Mouse (Mus musculus) olfactory bulb, adult 2 months (tissue): Measurements from ENCODE around the gene Gm10408. TPM values are rescaled to one million over a fixed set of nuclear protein-coding genes. Genes with fewer than 3 reads are reported as not detected.
"Not testable (repeated sequence)": the region's sequence is repeated elsewhere in the genome, so short reads cannot be mapped to it uniquely, and the experiment has no call there.

Experiments
- H3K27ac ChIP-seq: fragments of 200-500 bp; 2 replicates; pipeline ENCODE4 v1.5.1; 2012; ENCODE audit warnings: low read depth, low read length; ENCODE audit not compliant: insufficient read depth
- H3K4me1 ChIP-seq: fragments of 200-500 bp; 2 replicates; pipeline ENCODE4 v1.6.1; 2012; ENCODE audit warnings: low read length; ENCODE audit not compliant: control insufficient read depth, insufficient read depth
- H3K4me3 ChIP-seq: fragments of 200-500 bp; 2 replicates; pipeline ENCODE4 v1.5.1; 2012; ENCODE audit warnings: mild to moderate bottlenecking, low read depth, low read length, moderate library complexity; ENCODE audit not compliant: insufficient read depth
- WGBS: fragments of 180-500 bp; shearing (Covaris S2); methylation state at CpG from one replicate; pipeline ENCODE4 v1.1.7; 2018; 5-methylcytosine and 5-hydroxymethylcytosine counted together
- polyA plus RNA-seq: library from polyadenylated mRNA; stranded (reverse); fragments of >200 nt; gene quantifications from 2 replicates; pipeline ENCODE4 v1.2.4, GENCODE M21; 2012; ENCODE audit warnings: low replicate concordance; ENCODE audit not compliant: missing spikeins, insufficient read depth, insufficient read length

Gene Gm10408
- not detected in 2 replicates for polyA plus RNA-seq

DNA sequence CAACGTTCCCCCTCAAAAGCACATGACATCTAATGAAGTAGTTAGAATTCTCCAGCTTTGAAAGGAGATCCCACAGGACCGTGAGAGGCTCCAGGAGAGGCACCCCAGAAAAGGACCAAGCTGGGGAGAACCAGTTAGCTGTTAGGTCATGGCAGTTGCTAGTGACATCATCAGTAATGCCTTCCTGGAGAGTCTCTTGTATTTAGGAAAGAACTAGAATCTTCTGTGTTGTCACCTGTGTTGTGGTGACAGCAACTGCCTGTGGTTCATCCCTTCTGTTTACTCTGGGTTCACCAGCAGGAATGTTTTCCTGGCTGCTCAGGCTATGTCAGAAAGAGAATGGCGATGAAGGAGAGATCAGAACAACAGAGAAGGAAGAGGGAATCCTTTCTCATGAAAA, at the start of gene Gm10408:
Gene Gm10408, plus strand, starts transcription at position 301 of the 400 bp plus-strand sequence.
- not testable (repeated sequence) for H3K4me1 ChIP-seq, H3K27ac ChIP-seq, H3K4me3 ChIP-seq
- no CpG with 5 or more reads among the region's 3 CpGs for WGBS

- H3K27ac ChIP-seq, H3K4me3 ChIP-seq, H3K4me1 ChIP-seq: not testable (repeated sequence)
- WGBS = no CpG with 5 or more reads among the region's 32 CpGs
Measured at GRCm38 (mm10) chr14:3412314-3412713, 36.9 kb upstream of the Gm10408 start, which contains the start of gene Gm10409. Gene Gm10409 (plus strand): TSS chr14:3412614.

DNA sequence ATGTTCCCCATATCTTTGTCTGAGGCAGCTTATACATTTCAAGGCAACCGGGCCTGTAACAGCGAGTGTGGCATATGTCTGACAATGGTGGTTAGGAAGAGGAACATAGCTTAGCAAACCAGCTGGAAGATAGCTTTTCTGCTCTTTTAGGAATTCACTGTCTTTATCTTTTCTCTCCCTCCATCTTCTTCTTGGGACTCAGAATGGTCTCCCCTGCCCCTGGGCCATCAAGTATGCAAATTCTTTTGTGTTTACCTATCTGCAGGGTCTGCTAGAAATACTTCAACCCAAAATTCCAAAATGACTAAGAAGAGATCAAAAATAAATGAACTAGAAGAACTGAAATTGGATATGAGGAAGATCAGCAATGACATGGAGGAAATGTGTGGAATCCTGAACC, 21.4 kb upstream of the Gm10408 start, which contains the start of gene Gm3005:
Gene Gm3005, plus strand, starts transcription at position 301 of the 400 bp plus-strand sequence.
- not testable (repeated sequence) for H3K27ac ChIP-seq, H3K4me1 ChIP-seq, H3K4me3 ChIP-seq
- WGBS = no CpG with 5 or more reads among the region's 2 CpGs

Other genes with a start within 250 kb of the Gm10408 start
- not detected in 2 replicates for gene D830030K20Rik, start 240.9 kb upstream of the Gm10408 start, polyA plus RNA-seq
- gene Gm2956, start 116.8 kb upstream of the Gm10408 start, polyA plus RNA-seq = not detected in 2 replicates
- not detected in 2 replicates for gene Gm10413, start 54.3 kb upstream of the Gm10408 start, polyA plus RNA-seq
- gene Gm10409, start 36.8 kb upstream of the Gm10408 start, polyA plus RNA-seq = not detected in 2 replicates
- not detected in 2 replicates for gene Gm3005, start 21.3 kb upstream of the Gm10408 start, polyA plus RNA-seq
- not detected in 2 replicates for gene Gm3012, start 185.1 kb downstream of the Gm10408 start, polyA plus RNA-seq
- gene Gm3020, start 202.7 kb downstream of the Gm10408 start, polyA plus RNA-seq = not detected in 2 replicates
- not detected in 2 replicates for gene Gm3043, start 239.4 kb downstream of the Gm10408 start, polyA plus RNA-seq